Mouse (Mus musculus) lung, embryonic 14.5 days (tissue): ENCODE results near the gene Gm42791. TPM values are rescaled to one million over a fixed set of nuclear protein-coding genes. Genes with fewer than 3 reads are reported as not detected.

ENCODE experiments used
- ATAC-seq: fragments of 200-750 bp; cut with Nextera tagmentation; 2 replicates; pipeline ENCODE4 v1.8.0; 2017; ENCODE audit warnings: mild to moderate bottlenecking, moderate TSS enrichment, moderate library complexity; ENCODE audit not compliant: insufficient read depth
- DNase-seq: peaks from one replicate; pipeline ENCODE4 v3.0.0-alpha.2; 2015
- H3K27ac ChIP-seq: fragments of 300-500 bp; sonication (generic); 2 replicates; pipeline ENCODE4 v1.5.1; 2014; ENCODE audit warnings: low read depth, mild to moderate bottlenecking, moderate library complexity
- H3K27me3 ChIP-seq: fragments of 300-500 bp; sonication (generic); 2 replicates; pipeline ENCODE4 v1.6.1; 2014; ENCODE audit warnings: low read length, control low read depth; ENCODE audit not compliant: insufficient read depth
- H3K36me3 ChIP-seq: fragments of 300-500 bp; sonication (generic); 2 replicates; pipeline ENCODE4 v1.6.1; 2014; ENCODE audit warnings: control low read depth; ENCODE audit not compliant: insufficient read depth
- H3K4me1 ChIP-seq: fragments of 300-500 bp; sonication (generic); 2 replicates; pipeline ENCODE4 v1.6.1; 2014; ENCODE audit warnings: antibody characterized with exemption, control low read depth; ENCODE audit not compliant: insufficient read depth
- H3K4me2 ChIP-seq: fragments of 300-500 bp; sonication (generic); 2 replicates; pipeline ENCODE4 v1.6.1; 2014; ENCODE audit warnings: mild to moderate bottlenecking
- H3K4me3 ChIP-seq: fragments of 300-500 bp; sonication (generic); 2 replicates; pipeline ENCODE4 v1.5.1; 2014; ENCODE audit warnings: low read depth, low read length
- H3K9ac ChIP-seq: fragments of 300-500 bp; sonication (generic); 2 replicates; pipeline ENCODE4 v1.6.1; 2014
- H3K9me3 ChIP-seq: fragments of 300-500 bp; sonication (generic); 2 replicates; pipeline ENCODE4 v1.6.1; 2016; ENCODE audit warnings: low read depth, low read length, control low read depth
- CTCF ChIP-seq: IDR thresholded peaks from 2 replicates; pipeline ENCODE4 v1.5.1; 2016; ENCODE audit warnings: antibody characterized with exemption, low read depth
- WGBS: fragments of 180-500 bp; shearing (Covaris S2); extraction: QIAGEN DNeasy Blood & Tissue Kit; methylation state at CpG from one replicate; pipeline ENCODE4 v1.1.7; 2014; 5-methylcytosine and 5-hydroxymethylcytosine counted together
- polyA plus RNA-seq: library from polyadenylated mRNA; unstranded; fragments of >200 nt; fragmentation: Nextera tagmentation; extraction: Ambion mirVana; gene quantifications from 2 replicates; pipeline ENCODE4 v1.2.1, GENCODE M21; 2014

Gm42791 gene
- polyA plus RNA-seq, 1 experiment from 2014 or later, result 0.58 TPM

GRCm38 (mm10) chr5:148945735-148946134, 49.2 kb downstream of the Gm42791 start:
- no peak for DNase-seq
- Histone ChIP-seq H3K4me1 (peaks cover 10% of the 10 kb centered on the region; the same call in 1 of the 2 replicates), H3K4me3 (no peak overlapping the region), H3K27me3 (no peaks in the 10 kb centered on the region), H3K9ac (no peak overlapping the region), H3K9me3 (0 out of 2 replicates have a peak, but pooled peaks cover 4% of the 10 kb centered on the region), H3K27ac (no peak overlapping the region), H3K4me2 (no peak overlapping the region), H3K36me3 (no peaks in the 10 kb centered on the region)
- ATAC-seq, result no peak
- no peak for TF ChIP-seq CTCF
- 85% methylated on average over 2 of the region's 2 CpGs for WGBS

GRCm38 (mm10) chr5:148944024-148944423, 50.9 kb downstream of the Gm42791 start:
- Histone ChIP-seq H3K9ac (no peak overlapping the region), H3K27ac (no peak overlapping the region), H3K27me3 (no peaks in the 10 kb centered on the region), H3K4me3 (no peak overlapping the region), H3K4me1 (0 out of 2 replicates have a peak, but pooled peaks cover 2% of the 10 kb centered on the region), H3K9me3 (0 out of 2 replicates have a peak, but pooled peaks cover 4% of the 10 kb centered on the region), H3K4me2 (no peak overlapping the region), H3K36me3 (no peaks in the 10 kb centered on the region)
- 34% methylated on average over 8 of the region's 8 CpGs for WGBS
- DNase-seq (no peak), ATAC-seq (no peak)
- no peak for TF ChIP-seq CTCF

GRCm38 (mm10) chr5:148943444-148943843, 51.5 kb downstream of the Gm42791 start:
- WGBS, result 80% methylated on average over 10 of the region's 10 CpGs
- Histone ChIP-seq H3K9ac (no peak overlapping the region), H3K9me3 (0 out of 2 replicates have a peak, but pooled peaks cover 4% of the 10 kb centered on the region), H3K36me3 (no peaks in the 10 kb centered on the region), H3K4me1 (0 out of 2 replicates have a peak, but pooled peaks cover 2% of the 10 kb centered on the region), H3K4me3 (no peak overlapping the region), H3K27ac (no peak overlapping the region), H3K4me2 (no peak overlapping the region), H3K27me3 (no peaks in the 10 kb centered on the region)
- TF ChIP-seq CTCF, result no peak
- ATAC-seq (no peak), DNase-seq (no peak)

- Histone ChIP-seq H3K36me3 (no peaks in the 10 kb centered on the region), H3K27ac (no peak overlapping the region), H3K4me1 (0 out of 2 replicates have a peak, but pooled peaks cover 2% of the 10 kb centered on the region), H3K27me3 (no peaks in the 10 kb centered on the region), H3K4me3 (no peak overlapping the region), H3K9ac (no peak overlapping the region), H3K9me3 (0 out of 2 replicates have a peak, but pooled peaks cover 4% of the 10 kb centered on the region), H3K4me2 (no peak overlapping the region)
- ATAC-seq (no peak), DNase-seq (no peak)
- WGBS, result 68% methylated on average over 11 of the region's 11 CpGs
- TF ChIP-seq CTCF, result 0 out of 2 replicates have a peak, but pooled peaks have one; percentile 4
Measured at GRCm38 (mm10) chr5:148942957-148943356, 52.0 kb downstream of the Gm42791 start.

- 93% methylated on average over 6 of the region's 6 CpGs for WGBS
- peak; percentile 53; the same call in 1 of the 2 replicates for TF ChIP-seq CTCF
- DNase-seq (no peak), ATAC-seq (no peak)
- H3K36me3 ChIP-seq, result no peaks in the 10 kb centered on the region
- H3K27ac ChIP-seq, result no peak overlapping the region
- H3K27me3 ChIP-seq, result no peaks in the 10 kb centered on the region
- 0 out of 2 replicates have a peak, but pooled peaks cover 4% of the 10 kb centered on the region for H3K9me3 ChIP-seq
- H3K9ac ChIP-seq, result no peak overlapping the region
- H3K4me2 ChIP-seq, result no peak overlapping the region
- H3K4me3 ChIP-seq, result no peak overlapping the region
- H3K4me1 ChIP-seq, result 0 out of 2 replicates have a peak, but pooled peaks cover 2% of the 10 kb centered on the region
Measured at GRCm38 (mm10) chr5:148942305-148942704, 52.6 kb downstream of the Gm42791 start.

GRCm38 (mm10) chr5:148941867-148942266, 53.1 kb downstream of the Gm42791 start:
- H3K27ac ChIP-seq, result no peak overlapping the region
- H3K36me3 ChIP-seq, result no peaks in the 10 kb centered on the region
- DNase-seq (no peak), ATAC-seq (no peak)
- H3K9ac ChIP-seq, result no peak overlapping the region
- no peaks in the 10 kb centered on the region for H3K27me3 ChIP-seq
- TF ChIP-seq CTCF, result no peak
- H3K9me3 ChIP-seq, result 0 out of 2 replicates have a peak, but pooled peaks cover 4% of the 10 kb centered on the region
- WGBS, result 77% methylated on average over 10 of the region's 10 CpGs
- no peak overlapping the region for H3K4me2 ChIP-seq
- no peak overlapping the region for H3K4me3 ChIP-seq
- H3K4me1 ChIP-seq, result 0 out of 2 replicates have a peak, but pooled peaks cover 2% of the 10 kb centered on the region

GRCm38 (mm10) chr5:148939948-148940382, 55.0 kb downstream of the Gm42791 start:
- TF ChIP-seq CTCF, result no peak
- ATAC-seq, result peak; percentile 50
- Histone ChIP-seq H3K9me3 (peaks cover 8% of the 10 kb centered on the region; the same call in 1 of the 2 replicates), H3K27me3 (no peaks in the 10 kb centered on the region), H3K27ac (0 out of 2 replicates have a peak overlapping the region, but pooled peaks have one; percentile 28), H3K36me3 (no peaks in the 10 kb centered on the region), H3K4me2 (no peak overlapping the region), H3K4me1 (0 out of 2 replicates have a peak, but pooled peaks cover 2% of the 10 kb centered on the region), H3K4me3 (no peak overlapping the region), H3K9ac (no peak overlapping the region)
- WGBS, result 50% methylated on average over 11 of the region's 11 CpGs
- DNase-seq, result peak; percentile 40
